Mouse (Mus musculus): Measurements from ENCODE around the gene Exoc7. TPM values are rescaled to one million over a fixed set of nuclear protein-coding genes. Genes with fewer than 3 reads are reported as not detected.
A peak's percentile ranks its signal among the peaks of the same experiment; 100 is the strongest.

The Exoc7 gene
- total and polyA plus RNA-seq, 3 experiments = 45.4 to 526 (median 49.0) TPM

GRCm38 (mm10) chr11:116336393-116336792 is 29.4 kb upstream of the Exoc7 start:
- no peaks in the 10 kb centered on the region; a peak in 1 of 4 replicates for H3K27me3 ChIP-seq (ENCODE audit: control insufficient read depth in 1 of 2, insufficient read depth in 2 of 2, low read length in 2 of 2)
- no peak for DNase-seq (ENCODE audit: low read depth, low spot score)
- no peaks in the 10 kb centered on the region for H3K4me1 ChIP-seq (ENCODE audit: control insufficient read depth in 1 of 2, insufficient read depth in 2 of 2, low read length in 2 of 2)
- no peak overlapping the region for H3K27ac ChIP-seq (ENCODE audit: control insufficient read depth, low read depth, low read length)
- no peaks in the 10 kb centered on the region for H3K36me3 ChIP-seq (ENCODE audit: control insufficient read depth in 1 of 2, insufficient read depth in 2 of 2, low read length in 2 of 2)
- H3K9me3 ChIP-seq (replicated peaks; ENCODE audit: insufficient read depth, low read length) = no peaks in the 10 kb centered on the region
- no peak overlapping the region for H3K9ac ChIP-seq (ENCODE audit: control insufficient read depth, low read depth, low read length, poor library complexity, severe bottlenecking)
- H3K4me3 ChIP-seq (ENCODE audit: control insufficient read depth in 1 of 2, insufficient read depth in 1 of 2, low read depth in 2 of 2, low read length in 2 of 2) = no peak overlapping the region
- no peaks in the 10 kb centered on the region for H3K79me2 ChIP-seq (ENCODE audit: control insufficient read depth, insufficient read depth, low read length, poor library complexity)
- TF ChIP-seq ZMIZ1 (IDR thresholded peaks at IDR 0.05; ENCODE audit: low read depth, low read length) (no peak), JUND (IDR thresholded peaks at IDR 0.05; ENCODE audit: low read depth, low read length) (no peak), ZC3H11A (IDR thresholded peaks at IDR 0.05; ENCODE audit: low read depth, low read length) (no peak), ETS1 (IDR thresholded peaks at IDR 0.05; ENCODE audit: low read depth, low read length) (no peak), HCFC1 (IDR thresholded peaks at IDR 0.05; ENCODE audit: low read depth, low read length) (no peak), KAT2A (conservative IDR thresholded peaks at IDR 0.05; ENCODE audit: low read depth, low read length) (no peak), RCOR1 (IDR thresholded peaks at IDR 0.05; ENCODE audit: low read depth, low read length) (no peak), MAFK (IDR thresholded peaks at IDR 0.05; ENCODE audit: borderline replicate concordance, low read depth, low read length) (no peak), TBP (IDR thresholded peaks at IDR 0.05; ENCODE audit: low read depth, low read length) (no peak), SIN3A (IDR thresholded peaks at IDR 0.05; ENCODE audit: low read length) (no peak), BHLHE40 (IDR thresholded peaks at IDR 0.05; ENCODE audit: borderline replicate concordance, low read depth, low read length) (no peak), GABPA (IDR thresholded peaks at IDR 0.05; ENCODE audit: low read depth, low read length) (no peak), ELF1 (IDR thresholded peaks at IDR 0.05; ENCODE audit: low read depth, low read length) (no peak), POLR2AphosphoS5 (IDR thresholded peaks at IDR 0.05; ENCODE audit: borderline replicate concordance, low read depth, low read length) (no peak), POLR2A (IDR thresholded peaks at IDR 0.05; ENCODE audit: control insufficient read depth in 1 of 2, insufficient read depth in 1 of 2, low read depth in 1 of 2, low read length in 2 of 2, poor library complexity in 1 of 2) (no peak), SMC3 (IDR thresholded peaks at IDR 0.05; ENCODE audit: low read depth, low read length) (no peak)

GRCm38 (mm10) chr11:116335244-116336036 is 28.4 kb upstream of the Exoc7 start, which contains the start of gene Foxj1:
TSS of gene Foxj1 (minus strand) at chr11:116335399.
- no peaks in the 10 kb centered on the region for H3K4me1 ChIP-seq (ENCODE audit: control insufficient read depth in 1 of 2, insufficient read depth in 2 of 2, low read length in 2 of 2)
- H3K36me3 ChIP-seq (ENCODE audit: control insufficient read depth in 1 of 2, insufficient read depth in 2 of 2, low read length in 2 of 2) = no peaks in the 10 kb centered on the region
- no peaks in the 10 kb centered on the region; a peak in 1 of 4 replicates for H3K27me3 ChIP-seq (ENCODE audit: control insufficient read depth in 1 of 2, insufficient read depth in 2 of 2, low read length in 2 of 2)
- no peaks in the 10 kb centered on the region for H3K79me2 ChIP-seq (ENCODE audit: control insufficient read depth, insufficient read depth, low read length, poor library complexity)
- H3K9ac ChIP-seq (ENCODE audit: control insufficient read depth, low read depth, low read length, poor library complexity, severe bottlenecking) = peak within 1 kb of the TSS; percentile 54
- H3K27ac ChIP-seq (ENCODE audit: control insufficient read depth, low read depth, low read length) = no peak within 1 kb of the TSS
- H3K4me3 ChIP-seq (ENCODE audit: control insufficient read depth in 1 of 2, insufficient read depth in 1 of 2, low read depth in 2 of 2, low read length in 2 of 2) = peak within 1 kb of the TSS; percentile 58 to 64
- peak; percentile 96 for DNase-seq (ENCODE audit: low read depth, low spot score)
- H3K9me3 ChIP-seq (replicated peaks; ENCODE audit: insufficient read depth, low read length) = no peaks in the 10 kb centered on the region
- no peak for TF ChIP-seq RCOR1 (IDR thresholded peaks at IDR 0.05; ENCODE audit: low read depth, low read length)
- peak; percentile 94 for TF ChIP-seq NELFE (IDR thresholded peaks at IDR 0.05; ENCODE audit: low read depth, low read length)
- no peak for TF ChIP-seq POLR2AphosphoS5 (IDR thresholded peaks at IDR 0.05; ENCODE audit: borderline replicate concordance, low read depth, low read length)
- TF ChIP-seq MAX (IDR thresholded peaks at IDR 0.05; ENCODE audit: low read length) = 0 out of 2 replicates have a peak, but pooled peaks have one; percentile 45
- peak; percentile 90 for TF ChIP-seq ELF1 (IDR thresholded peaks at IDR 0.05; ENCODE audit: low read depth, low read length)
- TF ChIP-seq MAZ (IDR thresholded peaks at IDR 0.05; ENCODE audit: low read depth, low read length) = 0 out of 2 replicates have a peak, but pooled peaks have one; percentile 41
- TF ChIP-seq SIN3A (IDR thresholded peaks at IDR 0.05; ENCODE audit: low read length) = peak; percentile 100
- 0 out of 2 replicates have a peak, but pooled peaks have one; percentile 35 for TF ChIP-seq BHLHE40 (IDR thresholded peaks at IDR 0.05; ENCODE audit: borderline replicate concordance, low read depth, low read length)
- no peak for TF ChIP-seq ZKSCAN1 (IDR thresholded peaks at IDR 0.05; ENCODE audit: low read depth, low read length)
- TF ChIP-seq GATA1 (IDR thresholded peaks at IDR 0.05; ENCODE audit: low read depth, low read length) = no peak
- TF ChIP-seq MAFK (IDR thresholded peaks at IDR 0.05; ENCODE audit: borderline replicate concordance, low read depth, low read length) = no peak
- TF ChIP-seq ZC3H11A (IDR thresholded peaks at IDR 0.05; ENCODE audit: low read depth, low read length) = peak; percentile 26; the same call in 1 of the 2 replicates
- TF ChIP-seq MEF2A (IDR thresholded peaks at IDR 0.05; ENCODE audit: extremely low read depth, insufficient replicate concordance, low read depth, low read length, poor library complexity, severe bottlenecking) = no peak
- no peak for TF ChIP-seq HCFC1 (IDR thresholded peaks at IDR 0.05; ENCODE audit: low read depth, low read length)
- peak in 1 of 2 experiments; percentile 28; a peak in 1 of 4 replicates for TF ChIP-seq POLR2A (IDR thresholded peaks at IDR 0.05; ENCODE audit: control insufficient read depth in 1 of 2, insufficient read depth in 1 of 2, low read depth in 1 of 2, low read length in 2 of 2, poor library complexity in 1 of 2)
- no peak for TF ChIP-seq CHD1 (IDR thresholded peaks at IDR 0.05; ENCODE audit: low read depth, low read length)
- TF ChIP-seq MYB (IDR thresholded peaks at IDR 0.05; ENCODE audit: low read depth, low read length) = no peak
- peak; percentile 96 for TF ChIP-seq MXI1 (IDR thresholded peaks at IDR 0.05; ENCODE audit: low read depth, low read length)
- TF ChIP-seq SMC3 (IDR thresholded peaks at IDR 0.05; ENCODE audit: low read depth, low read length) = peak; percentile 70
- peak; percentile 11; the same call in 1 of the 2 replicates for TF ChIP-seq CHD2 (IDR thresholded peaks at IDR 0.05; ENCODE audit: low read length)
- no peak for TF ChIP-seq MYC (IDR thresholded peaks at IDR 0.05; ENCODE audit: low read depth, low read length)
- no peak for TF ChIP-seq GABPA (IDR thresholded peaks at IDR 0.05; ENCODE audit: low read depth, low read length)
- no peak for TF ChIP-seq POLR2AphosphoS2 (IDR thresholded peaks at IDR 0.05; ENCODE audit: low read length)
